13 mouse cellular contexts compared by ENCODE assay signal in the genomic region with DNA sequence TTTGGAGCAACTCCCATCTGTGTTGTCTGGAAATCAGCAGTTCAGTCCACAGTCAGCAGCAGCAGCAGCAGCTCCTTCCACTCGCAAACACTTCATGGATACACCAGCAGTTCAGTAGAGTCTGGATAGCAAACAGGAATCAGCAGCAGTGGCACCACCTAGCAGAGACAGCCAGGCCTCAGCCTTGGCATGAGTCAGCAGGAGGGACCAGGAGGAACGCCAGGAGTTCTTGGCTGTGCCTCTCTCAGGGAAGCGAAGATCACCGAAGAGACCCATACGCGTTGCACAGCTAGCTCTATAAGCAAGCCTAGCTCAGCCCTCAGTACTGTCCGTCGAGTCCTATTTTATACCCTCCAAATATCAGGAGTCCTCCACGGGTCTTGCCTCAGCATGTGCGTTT. TPM values are rescaled to one million over a fixed set of nuclear protein-coding genes. Genes with fewer than 3 reads are reported as not detected.
DNase-seq lines count a peak whose midpoint lies in the region.
"Had no signal": no experiment of that assay in that cellular context is flagged by ENCODE, and none has a peak within 500 bp of the region (broad histone marks: within the 10 kb centered on the region; RNA-seq: fewer than 3 reads in every experiment).

No protein-coding gene starts in this region.

- intact Hi-C loops in gastrocnemius, postnatal 14 days (cut with DNase I; ENCODE audit: low total_unique reads) = no loop called here

- DNase-seq in heart, adult 18-20 months = peak; percentile 45 to 60
- DNase-seq in heart, postnatal 4 days = no peak
- peak; percentile 8 for DNase-seq in right cerebral cortex, postnatal 25 days
- no peak for DNase-seq in right cerebral cortex, postnatal 4 days
- DNase-seq in gastrocnemius, postnatal 14 days = peak; percentile 32
- DNase-seq in T-cell, adult 2 months (ENCODE audit: low spot score) = no peak
- no peak for DNase-seq in lung, postnatal 14 days
- DNase-seq: cerebellum, adult 2 months; kidney, postnatal 10 days; lung, embryonic 14.5 days; midbrain, embryonic 14.5 days; thymus, adult 18-20 months had no signal

RNA-seq across cellular contexts. Expression of gene Fam228a, which starts 6.3 kb away (rescaled TPM):
- under 1 TPM; 0.15 to 0.23 TPM for total RNA-seq in heart, adult 18-20 months (2021)
- total RNA-seq in heart, postnatal 4 days (2021) = not detected
- under 1 TPM in 1 of 2 experiments, not detected in 1; 0.06 TPM for total RNA-seq in gastrocnemius, postnatal 14 days (2021)
- total RNA-seq: hematopoietic stem cell, adult 5-6 weeks had no signal

RNA-seq across cellular contexts. Expression of gene Pfn4, which starts 24.3 kb away (rescaled TPM):
- total RNA-seq in heart, adult 18-20 months (2021) = 1 to 10 TPM; 4.1 to 4.2 TPM
- total RNA-seq in heart, postnatal 4 days (2021) = 1 to 10 TPM; 3.2 to 3.7 TPM
- 1 to 10 TPM in 1 of 2 experiments, under 1 TPM in 1; 0.86 to 1.6 TPM for total RNA-seq in gastrocnemius, postnatal 14 days (2021)

RNA-seq across cellular contexts. Expression of gene Fam228b, which starts 24.6 kb away (rescaled TPM):
- 1 to 10 TPM; 3.1 to 3.4 TPM for total RNA-seq in heart, adult 18-20 months (2021)
- total RNA-seq in heart, postnatal 4 days (2021) = 1 to 10 TPM; 4.3 to 5.0 TPM
- 1 to 10 TPM; 3.5 to 3.6 TPM for total RNA-seq in gastrocnemius, postnatal 14 days (2021)

Comparison
In these comparisons a context has a peak if more than half of its experiments do, and no peak if none do; other contexts are left out.
1. DNase-seq: peak in heart, adult 18-20 months (2 of 2), right cerebral cortex, postnatal 25 days (single experiment) and gastrocnemius, postnatal 14 days (single experiment); none in heart, postnatal 4 days (single experiment), right cerebral cortex, postnatal 4 days (single experiment), T-cell, adult 2 months (single experiment) and lung, postnatal 14 days (single experiment).